ENCODE assay signal across 12 mouse cellular contexts in the genomic region with DNA sequence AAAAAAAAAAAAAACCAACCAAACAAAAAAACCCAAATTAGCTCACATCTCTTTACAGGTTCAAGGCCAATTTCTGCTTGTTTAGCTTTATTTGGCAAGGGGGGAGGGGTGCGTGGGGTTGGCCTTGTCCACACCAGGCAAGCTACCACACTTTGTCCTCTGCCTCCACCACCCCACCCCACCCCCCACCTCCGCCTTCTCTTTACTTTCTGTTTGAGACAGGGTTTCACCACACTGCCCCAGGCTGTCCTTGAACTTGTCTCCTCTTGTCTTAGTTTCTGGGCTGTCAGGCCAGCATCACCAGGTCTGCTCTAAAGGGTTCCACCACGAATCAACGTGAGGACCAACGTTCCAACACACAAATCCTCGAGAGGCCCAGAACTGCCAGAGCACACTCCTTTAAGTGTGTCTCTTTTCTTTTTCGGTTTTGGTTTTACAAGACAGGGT. TPM values are rescaled to one million over a fixed set of nuclear protein-coding genes. Genes with fewer than 3 reads are reported as not detected.
"Had no signal": no experiment of that assay in that cellular context is flagged by ENCODE, and none has a peak within 500 bp of the region (broad histone marks: within the 10 kb centered on the region; RNA-seq: fewer than 3 reads in every experiment).

No protein-coding gene starts in this region.

- H3K4me2 ChIP-seq: limb, embryonic 12.5 days; midbrain, embryonic 13.5 days had no signal

- H3K36me3 ChIP-seq: limb, embryonic 12.5 days; midbrain, embryonic 13.5 days had no signal

- DNase-seq: kidney, adult 9 months; kidney, postnatal 10 days; layer of hippocampus, postnatal 36 days; lung, adult 18-20 months; right cerebral cortex, adult 18-20 months; right cerebral cortex, postnatal 25 days; thymus, postnatal 4 days had no signal

- H3K4me3 ChIP-seq: limb, embryonic 12.5 days; midbrain, embryonic 13.5 days had no signal

- H3K9me3 ChIP-seq: limb, embryonic 12.5 days; midbrain, embryonic 13.5 days had no signal

- H3K27ac ChIP-seq: limb, embryonic 12.5 days; midbrain, embryonic 13.5 days; stomach, postnatal 0 days had no signal

- H3K27me3 ChIP-seq: limb, embryonic 12.5 days; midbrain, embryonic 13.5 days had no signal

- H3K4me1 ChIP-seq: midbrain, embryonic 13.5 days had no signal

- ATAC-seq: intestine, postnatal 0 days; midbrain, embryonic 13.5 days had no signal

- H3K9ac ChIP-seq: limb, embryonic 12.5 days; midbrain, embryonic 13.5 days had no signal

RNA-seq across cellular contexts. Expression of a gene that starts 30.1 kb away (rescaled TPM):
- total RNA-seq: megakaryocyte progenitor cell, adult 5-6 weeks had no signal
